Mouse (Mus musculus) forebrain, postnatal 0 days (tissue): ENCODE data around the gene Clec3a. TPM values are rescaled to one million over a fixed set of nuclear protein-coding genes. Genes with fewer than 3 reads are reported as not detected.
A peak's percentile ranks its signal among the peaks of the same experiment; 100 is the strongest.

Experiments used
- ATAC-seq: fragments of 200-750 bp; cut with Nextera tagmentation; 2 replicates; pipeline ENCODE4 v1.8.0; 2017; ENCODE audit warnings: mild to moderate bottlenecking, moderate library complexity
- DNase-seq: peaks from one replicate; pipeline ENCODE4 v3.0.0-alpha.2; 2015
- H3K27ac ChIP-seq: fragments of 300-500 bp; sonication (generic); 2 replicates; pipeline ENCODE4 v1.5.1; 2014; ENCODE audit warnings: low read depth, mild to moderate bottlenecking, antibody characterized with exemption, low read length, moderate library complexity, mixed read lengths
- H3K27me3 ChIP-seq: fragments of 300-500 bp; sonication (generic); 2 replicates; pipeline ENCODE4 v1.6.1; 2014; ENCODE audit warnings: mild to moderate bottlenecking, low read length, mixed read lengths; ENCODE audit not compliant: insufficient read depth
- H3K36me3 ChIP-seq: fragments of 300-500 bp; sonication (generic); 2 replicates; pipeline ENCODE4 v1.6.1; 2014; ENCODE audit warnings: mild to moderate bottlenecking, moderate library complexity; ENCODE audit not compliant: insufficient read depth
- H3K4me1 ChIP-seq: fragments of 300-500 bp; sonication (generic); 2 replicates; pipeline ENCODE4 v1.6.1; 2014; ENCODE audit warnings: antibody characterized with exemption; ENCODE audit not compliant: insufficient read depth
- H3K4me2 ChIP-seq: fragments of 300-500 bp; sonication (generic); 2 replicates; pipeline ENCODE4 v1.6.1; 2014; ENCODE audit warnings: low read depth, mild to moderate bottlenecking, moderate library complexity
- H3K4me3 ChIP-seq: fragments of 300-500 bp; sonication (generic); 2 replicates; pipeline ENCODE4 v1.5.1; 2014; ENCODE audit warnings: low read depth, low read length, mixed read lengths
- H3K9ac ChIP-seq: fragments of 300-500 bp; sonication (generic); 2 replicates; pipeline ENCODE4 v1.6.1; 2014; ENCODE audit warnings: mild to moderate bottlenecking
- H3K9me3 ChIP-seq: fragments of 300-500 bp; sonication (generic); 2 replicates; pipeline ENCODE4 v1.6.1; 2016; ENCODE audit warnings: low read length
- CTCF ChIP-seq: sonication (generic); IDR thresholded peaks from 2 replicates; pipeline ENCODE4 v1.5.1; 2016; ENCODE audit warnings: antibody characterized with exemption, control low read depth, low read depth
- WGBS: fragments of 180-500 bp; shearing (Covaris S2); extraction: QIAGEN DNeasy Blood & Tissue Kit; methylation state at CpG from one replicate; pipeline ENCODE4 v1.1.7; 2014; 5-methylcytosine and 5-hydroxymethylcytosine counted together
- polyA plus RNA-seq: library from polyadenylated mRNA; unstranded; fragments of >200 nt; fragmentation: Nextera tagmentation; extraction: Ambion mirVana; gene quantifications from 2 replicates; pipeline ENCODE4 v1.2.1, GENCODE M21; 2015
- total RNA-seq: library from RNA; depleted of rRNA; stranded (reverse); fragments of >200 nt; gene quantifications from 2 replicates; pipeline ENCODE4 v1.2.3, GENCODE M21; 2014; rRNA removed

Gene Clec3a
- total RNA-seq (1.5 TPM in 1 of 2 replicates, not detected in the other), polyA plus RNA-seq (not detected in 2 replicates)

DNA sequence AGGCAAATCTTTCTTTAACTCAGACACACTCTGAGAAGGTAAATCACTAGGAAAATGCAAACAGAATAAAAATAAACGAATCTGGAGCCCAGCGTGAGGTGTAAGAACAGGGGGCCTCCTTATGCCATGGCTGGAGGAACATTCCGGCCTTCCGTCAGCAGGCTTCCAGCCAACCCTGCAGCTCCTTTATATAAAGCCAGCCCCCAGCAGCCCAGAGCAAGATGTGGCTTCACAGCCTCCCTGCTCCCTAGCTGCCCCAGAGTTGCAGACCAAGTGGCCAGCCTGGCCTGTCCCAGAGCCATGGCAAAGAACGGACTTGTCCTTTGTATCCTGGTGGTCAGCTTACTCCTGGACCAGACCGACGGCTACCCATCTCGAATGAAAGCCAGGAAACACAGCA is at the start of gene Clec3a:
Gene Clec3a (plus strand): TSS at position 301 of the 400 bp plus-strand sequence.
- no peaks in the 10 kb centered on the region for H3K4me1 ChIP-seq
- no peaks in the 10 kb centered on the region for H3K27me3 ChIP-seq
- H3K9me3 ChIP-seq: no peaks in the 10 kb centered on the region
- WGBS: 78% methylated on average over 8 of the region's 8 CpGs
- no peak for ATAC-seq
- H3K9ac ChIP-seq: no peak within 1 kb of the TSS
- TF ChIP-seq CTCF: no peak
- H3K4me2 ChIP-seq: no peak within 1 kb of the TSS
- no peak within 1 kb of the TSS for H3K27ac ChIP-seq
- DNase-seq: no peak
- no peak within 1 kb of the TSS for H3K4me3 ChIP-seq
- H3K36me3 ChIP-seq: no peaks in the 10 kb centered on the region

DNA sequence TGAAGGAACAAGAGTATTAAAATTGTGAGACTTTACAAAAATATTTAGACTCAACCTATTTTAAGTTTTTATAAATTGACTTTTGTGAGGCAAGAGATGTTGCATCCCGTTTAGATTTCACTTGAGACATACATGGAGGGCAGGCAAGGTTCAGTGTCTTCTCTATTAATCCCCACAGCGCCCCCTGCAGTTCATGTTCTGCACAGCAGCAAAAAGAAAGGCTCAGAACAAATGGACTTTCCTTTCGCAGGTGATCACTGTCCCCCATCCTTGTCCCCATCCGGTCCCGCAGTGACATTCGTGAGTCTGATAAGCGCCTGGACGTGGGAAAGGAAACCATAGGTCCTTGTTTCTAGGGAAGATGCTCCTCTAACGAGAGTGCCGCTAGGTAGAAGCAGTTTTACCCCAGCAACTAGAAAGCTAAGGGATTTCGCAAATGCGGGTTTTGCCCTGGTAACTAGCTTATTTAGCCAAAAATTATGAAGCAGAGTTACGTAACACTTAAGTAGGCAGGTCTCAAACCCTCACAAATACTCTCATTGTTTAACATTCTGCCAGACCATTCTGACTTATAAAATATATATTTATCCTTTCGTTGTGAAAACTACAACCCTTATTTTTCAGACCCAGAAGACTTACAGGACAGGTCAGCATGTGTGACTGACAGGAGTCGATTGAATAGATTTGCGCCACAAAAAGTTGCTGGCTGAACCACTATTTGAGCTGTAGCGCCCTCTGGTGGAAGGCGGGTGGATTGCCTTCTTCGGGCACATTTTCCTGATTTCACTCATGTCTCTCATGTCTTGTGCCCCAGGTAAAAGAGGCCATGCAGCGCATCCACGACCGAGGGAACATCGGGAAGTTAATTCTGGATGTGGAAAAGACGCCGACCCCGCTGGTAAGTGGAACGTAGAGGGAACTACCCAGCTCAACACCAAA is 48.6 kb upstream of the Clec3a start:
- Histone ChIP-seq H3K9me3 (no peaks in the 10 kb centered on the region), H3K27me3 (no peaks in the 10 kb centered on the region), H3K4me2 (peak overlapping the region; percentile 3), H3K4me1 (no peaks in the 10 kb centered on the region), H3K4me3 (no peak overlapping the region), H3K36me3 (no peaks in the 10 kb centered on the region; the same call in 1 of the 2 replicates), H3K9ac (no peak overlapping the region), H3K27ac (no peak overlapping the region)
- TF ChIP-seq CTCF: peak; percentile 96
- WGBS: 42% methylated on average over 27 of the region's 27 CpGs
- ATAC-seq (no peak), DNase-seq (peak; percentile 82)

GRCm38 (mm10) chr8:114374390-114374789 is 43.5 kb upstream of the Clec3a start:
- Histone ChIP-seq H3K9ac (no peak overlapping the region), H3K36me3 (no peaks in the 10 kb centered on the region), H3K27me3 (no peaks in the 10 kb centered on the region), H3K9me3 (no peaks in the 10 kb centered on the region), H3K4me2 (no peak overlapping the region), H3K27ac (no peak overlapping the region), H3K4me3 (no peak overlapping the region), H3K4me1 (no peaks in the 10 kb centered on the region)
- TF ChIP-seq CTCF: no peak
- DNase-seq: no peak
- no peak for ATAC-seq
- 89% methylated on average over 6 of the region's 6 CpGs for WGBS

DNA sequence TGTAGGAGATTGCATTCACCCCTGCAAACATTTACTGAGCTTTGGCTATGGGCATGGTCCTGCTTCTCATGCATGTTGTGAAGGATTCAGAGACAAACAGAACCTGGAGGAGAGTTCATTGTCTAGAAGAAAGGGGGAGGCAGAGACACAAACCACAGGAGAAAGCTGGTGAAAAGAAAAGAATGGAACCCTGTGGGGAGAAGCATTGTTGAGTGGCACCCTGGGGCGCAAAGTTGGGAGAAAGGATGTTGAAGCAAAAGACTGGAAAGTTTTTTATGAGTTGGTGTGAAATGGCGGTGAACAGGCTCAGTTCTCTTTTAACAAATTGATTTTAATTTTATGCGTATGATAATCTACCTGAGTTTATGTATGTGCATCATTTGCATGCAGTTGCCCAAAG is 33.7 kb upstream of the Clec3a start:
- Histone ChIP-seq H3K27me3 (no peaks in the 10 kb centered on the region), H3K4me3 (no peak overlapping the region), H3K4me2 (no peak overlapping the region), H3K4me1 (no peaks in the 10 kb centered on the region), H3K9ac (no peak overlapping the region), H3K9me3 (no peaks in the 10 kb centered on the region), H3K36me3 (no peaks in the 10 kb centered on the region), H3K27ac (no peak overlapping the region)
- no peak for TF ChIP-seq CTCF
- ATAC-seq (no peak), DNase-seq (no peak)
- WGBS: 73% methylated on average over 3 of the region's 3 CpGs

DNA sequence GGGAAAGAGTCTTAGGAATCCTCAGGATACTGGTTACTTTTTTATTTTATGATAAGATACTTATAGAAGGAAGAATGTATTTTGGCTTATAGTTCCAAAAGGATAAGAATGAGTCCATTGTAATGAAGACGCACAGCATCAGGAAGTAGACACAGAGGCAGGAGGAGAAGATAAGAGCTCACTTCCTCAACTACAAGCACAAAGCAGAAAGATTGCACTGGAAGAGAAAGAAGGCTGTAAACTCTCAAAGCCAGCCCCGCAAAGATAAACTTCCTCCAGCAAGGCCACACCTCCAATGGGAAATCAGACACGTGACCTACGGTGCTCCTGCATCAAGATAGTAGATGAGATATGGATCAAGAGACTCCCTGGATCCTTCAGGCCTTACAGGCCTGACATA is 30.4 kb upstream of the Clec3a start:
- H3K4me3 ChIP-seq: no peak overlapping the region
- ATAC-seq: no peak
- no peak for TF ChIP-seq CTCF
- H3K27me3 ChIP-seq: no peaks in the 10 kb centered on the region
- no peaks in the 10 kb centered on the region for H3K36me3 ChIP-seq
- 86% methylated on average over 4 of the region's 4 CpGs for WGBS
- no peak for DNase-seq
- no peak overlapping the region for H3K9ac ChIP-seq
- H3K27ac ChIP-seq: no peak overlapping the region
- H3K9me3 ChIP-seq: no peaks in the 10 kb centered on the region
- H3K4me1 ChIP-seq: no peaks in the 10 kb centered on the region
- no peak overlapping the region for H3K4me2 ChIP-seq

- Histone ChIP-seq H3K9me3 (no peaks in the 10 kb centered on the region), H3K4me2 (no peak overlapping the region), H3K27me3 (no peaks in the 10 kb centered on the region), H3K36me3 (no peaks in the 10 kb centered on the region), H3K27ac (no peak overlapping the region), H3K9ac (no peak overlapping the region), H3K4me3 (no peak overlapping the region), H3K4me1 (no peaks in the 10 kb centered on the region)
- no peak for ATAC-seq
- no peak for DNase-seq
- 92% methylated on average over 11 of the region's 13 CpGs for WGBS
- peak; percentile 54 for TF ChIP-seq CTCF
These were observed 27.2 kb upstream of the Clec3a start for GRCm38 (mm10) chr8:114390465-114391254.

DNA sequence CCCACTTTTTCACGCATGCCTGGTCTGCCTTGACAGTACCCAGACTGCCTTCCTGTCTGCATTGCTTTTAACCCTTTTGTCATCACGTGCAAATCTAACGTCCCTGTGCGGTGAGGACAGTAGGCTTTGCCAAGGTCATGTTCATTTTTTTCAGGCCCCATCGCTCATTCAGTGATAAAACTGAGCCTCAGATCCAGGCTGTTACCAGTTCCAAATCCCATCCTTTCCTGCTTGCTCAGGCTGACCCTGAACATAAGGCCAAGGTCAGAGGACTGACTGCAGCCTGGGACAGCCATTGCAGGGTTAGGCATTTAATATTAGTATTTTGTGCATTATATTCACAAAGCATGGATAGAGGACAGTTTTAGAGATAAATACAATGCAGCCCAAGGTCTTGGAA is 19.6 kb upstream of the Clec3a start:
- Histone ChIP-seq H3K4me1 (no peaks in the 10 kb centered on the region), H3K36me3 (no peaks in the 10 kb centered on the region), H3K4me2 (no peak overlapping the region), H3K27me3 (no peaks in the 10 kb centered on the region), H3K4me3 (no peak overlapping the region), H3K9me3 (no peaks in the 10 kb centered on the region), H3K27ac (no peak overlapping the region), H3K9ac (no peak overlapping the region)
- no peak for TF ChIP-seq CTCF
- 92% methylated on average over 5 of the region's 5 CpGs for WGBS
- no peak for ATAC-seq
- DNase-seq: no peak
